Mouse (Mus musculus) common myeloid progenitor, adult 5-6 weeks (primary cell): Measurements from ENCODE around the gene Cyp1a2. TPM values are rescaled to one million over a fixed set of nuclear protein-coding genes. Genes with fewer than 3 reads are reported as not detected.

Experiments
- ATAC-seq: replicated peaks from 2 replicates; pipeline ENCODE4 v1.8.0; 2016; ENCODE audit warnings: low read depth, mild to moderate bottlenecking, moderate TSS enrichment, inconsistent platforms; ENCODE audit not compliant: poor library complexity, severe bottlenecking
- total RNA-seq: library from RNA; stranded (forward); fragments of 200-1000, 187-1606 nt; gene quantifications from 2 replicates; pipeline ENCODE4 v1.2.3, GENCODE M21; 2017

Gene Cyp1a2
- total RNA-seq, 1 experiment from 2014 or later, result not detected

- ATAC-seq, result no peak
Measured at GRCm38 (mm10) chr9:57628717-57629116, 54.8 kb downstream of the Cyp1a2 start.

DNA sequence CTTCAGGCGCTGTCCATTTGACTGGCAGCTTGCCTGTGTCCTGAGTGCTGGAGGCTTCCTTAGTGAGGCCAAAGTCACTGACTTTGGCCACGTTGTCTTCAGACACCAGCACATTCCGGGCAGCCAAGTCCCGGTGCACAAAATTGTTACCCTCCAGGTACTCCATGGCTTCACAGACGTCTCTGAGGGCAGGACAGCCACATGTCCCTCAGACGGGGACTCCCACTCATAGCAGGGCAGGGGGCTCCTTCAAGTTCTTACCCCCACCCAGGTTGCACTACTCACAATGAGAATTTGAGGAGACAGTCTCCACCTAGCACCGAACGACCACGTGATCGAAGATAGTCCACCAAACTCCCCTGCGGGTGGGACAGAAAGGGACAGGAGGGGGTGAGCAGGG, 55.6 kb downstream of the Cyp1a2 start:
- ATAC-seq, result no peak

- no peak for ATAC-seq
Measured at GRCm38 (mm10) chr9:57627191-57627590, 56.3 kb downstream of the Cyp1a2 start.

Other genes with a start within 250 kb of the Cyp1a2 start
- 16.2 and 17.4 TPM in 2 replicates for gene Ppcdc, start 243.6 kb downstream of the Cyp1a2 start, total RNA-seq
- gene Scamp5, start 215.6 kb downstream of the Cyp1a2 start, total RNA-seq, result 0.34 and 0.37 TPM in 2 replicates
- not detected in 2 replicates for gene Rpp25, start 179.7 kb downstream of the Cyp1a2 start, total RNA-seq
- 86.5 and 107 TPM in 2 replicates for gene Cox5a, start 162.4 kb downstream of the Cyp1a2 start, total RNA-seq
- 12.2 and 13.6 TPM in 2 replicates for gene Fam219b, start 146.2 kb downstream of the Cyp1a2 start, total RNA-seq
- 10.7 and 14.5 TPM in 2 replicates for gene Mpi, start 130.9 kb downstream of the Cyp1a2 start, total RNA-seq
- 19.2 and 24.9 TPM in 2 replicates for gene Scamp2, start 122.8 kb downstream of the Cyp1a2 start, total RNA-seq
- 4.1 and 10.6 TPM in 2 replicates for gene Ulk3, start 94.3 kb downstream of the Cyp1a2 start, total RNA-seq
- not detected in 2 replicates for gene Cplx3, start 77.4 kb downstream of the Cyp1a2 start, total RNA-seq
- not detected in 2 replicates for gene Lman1l, start 62.9 kb downstream of the Cyp1a2 start, total RNA-seq
- 134 and 190 TPM in 2 replicates for gene Csk, start 30.1 kb downstream of the Cyp1a2 start, total RNA-seq
- gene Cyp1a1, start 4.2 kb upstream of the Cyp1a2 start, total RNA-seq, result 0.50 TPM in 1 of 2 replicates, not detected in the other
- 7.2 and 9.8 TPM in 2 replicates for gene Edc3, start 24.8 kb upstream of the Cyp1a2 start, total RNA-seq
- gene Clk3, start 82.2 kb upstream of the Cyp1a2 start, total RNA-seq, result 38.1 and 40.5 TPM in 2 replicates
- gene Arid3b, start 153.1 kb upstream of the Cyp1a2 start, total RNA-seq, result 1.9 and 2.2 TPM in 2 replicates
- gene Ubl7, start 227.3 kb upstream of the Cyp1a2 start, total RNA-seq, result 11.9 and 25.7 TPM in 2 replicates